Mouse (Mus musculus): ENCODE measurements around the gene Slc38a6. TPM values are rescaled to one million over a fixed set of nuclear protein-coding genes. Genes with fewer than 3 reads are reported as not detected.

The Slc38a6 gene
- 7.0 and 9.0 TPM in 2 replicates for polyA plus RNA-seq (2015; fragmentation: Nextera tagmentation; extraction: Ambion mirVana)

DNA sequence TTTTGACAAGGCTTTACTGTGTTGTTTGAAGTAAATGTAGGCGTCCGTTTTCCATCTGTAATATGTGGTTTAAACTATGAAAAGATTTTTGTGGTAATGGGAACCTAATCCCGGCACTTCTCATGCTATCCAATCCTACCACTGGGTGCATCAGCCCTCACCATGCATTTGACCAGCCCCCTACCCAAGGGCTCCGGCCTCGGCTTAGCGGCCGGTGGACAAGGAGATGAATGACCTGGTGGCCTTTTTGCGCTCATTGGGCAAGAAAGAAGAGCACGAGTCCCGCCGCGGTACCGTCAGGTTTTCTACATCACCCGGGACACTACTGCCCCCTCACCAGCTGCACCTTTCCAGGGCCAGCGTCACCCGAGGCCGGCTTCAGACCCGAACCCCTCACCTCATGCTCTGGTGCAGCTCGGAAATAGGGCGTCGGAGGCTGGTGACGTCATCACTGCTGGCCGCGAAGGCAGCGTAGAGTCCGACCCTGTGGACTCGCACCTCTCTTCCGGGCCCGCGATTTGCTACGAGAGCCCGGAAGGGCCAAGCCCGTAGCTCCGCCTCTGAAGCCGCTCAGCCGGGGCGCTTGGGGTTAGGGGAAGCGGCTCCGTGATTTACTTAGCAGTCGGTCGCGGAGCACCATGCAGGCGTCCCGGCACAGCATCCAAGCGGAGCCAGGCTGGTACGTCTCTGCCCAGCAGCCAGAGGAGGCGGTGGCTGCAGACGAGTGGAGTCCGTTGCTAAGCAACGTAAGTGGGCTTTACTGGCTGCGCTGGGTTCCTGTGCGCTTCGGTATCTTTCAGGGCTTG lies at the start of gene Slc38a6, which contains the start of gene Trmt5:
Gene Slc38a6, plus strand, starts transcription at position 493 of the 806 bp plus-strand sequence.
Gene Trmt5, minus strand, starts transcription at position 424 of the 806 bp plus-strand sequence.

Other genes starting within 250 kb of the Slc38a6 start
- gene Six1, start 232.9 kb upstream of the Slc38a6 start, polyA plus RNA-seq (2015; fragmentation: Nextera tagmentation; extraction: Ambion mirVana): 0.65 and 2.1 TPM in 2 replicates
- gene Six4, start 173.3 kb upstream of the Slc38a6 start, polyA plus RNA-seq (2015; fragmentation: Nextera tagmentation; extraction: Ambion mirVana): 0.21 and 0.24 TPM in 2 replicates
- 18.0 and 18.2 TPM in 2 replicates for gene Mnat1, start 163.1 kb upstream of the Slc38a6 start, polyA plus RNA-seq (2015; fragmentation: Nextera tagmentation; extraction: Ambion mirVana)
- gene Trmt5, start 69 bp upstream of the Slc38a6 start, polyA plus RNA-seq (2015; fragmentation: Nextera tagmentation; extraction: Ambion mirVana): 12.4 and 12.7 TPM in 2 replicates

Data from neural tube, postnatal 0 days (tissue).